Mouse (Mus musculus) c-Kit-positive CD71-positive TER-119-positive erythroid progenitor cells, embryonic 14.5 days (primary cell): Measurements from ENCODE around the gene Rps18.
"Not testable (repeated sequence)": the region's sequence is repeated elsewhere in the genome, so short reads cannot be mapped to it uniquely, and the experiment has no call there.

Source experiments
- DNase-seq: peaks from one replicate; pipeline ENCODE4 v3.0.0-alpha.2; 2013; ENCODE audit warnings: low spot score

The Rps18 gene

GRCm38 (mm10) chr17:33903911-33904651 lies 51.7 kb downstream of the Rps18 start:
- not testable (repeated sequence) for DNase-seq

DNA sequence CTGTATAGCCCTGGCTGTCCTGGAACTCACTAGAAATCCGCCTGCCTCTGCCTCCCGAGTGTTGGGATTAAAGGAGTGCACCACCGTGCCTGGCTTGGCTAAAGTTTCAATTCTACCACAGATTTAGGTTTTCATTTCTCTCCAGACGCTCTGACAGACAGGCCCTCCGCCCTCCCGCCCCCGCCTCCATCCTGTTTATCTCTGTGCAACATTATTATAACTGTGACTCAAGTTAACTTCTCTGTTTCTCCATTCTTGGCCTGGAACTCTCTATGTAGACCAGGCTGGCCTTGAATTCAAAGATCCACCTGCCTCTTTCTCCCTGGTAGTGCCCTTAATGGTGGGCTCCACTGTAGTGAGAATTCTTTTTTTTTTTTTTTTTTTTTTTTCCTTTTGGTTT lies 53.3 kb downstream of the Rps18 start:
- DNase-seq: peak; percentile 35

DNA sequence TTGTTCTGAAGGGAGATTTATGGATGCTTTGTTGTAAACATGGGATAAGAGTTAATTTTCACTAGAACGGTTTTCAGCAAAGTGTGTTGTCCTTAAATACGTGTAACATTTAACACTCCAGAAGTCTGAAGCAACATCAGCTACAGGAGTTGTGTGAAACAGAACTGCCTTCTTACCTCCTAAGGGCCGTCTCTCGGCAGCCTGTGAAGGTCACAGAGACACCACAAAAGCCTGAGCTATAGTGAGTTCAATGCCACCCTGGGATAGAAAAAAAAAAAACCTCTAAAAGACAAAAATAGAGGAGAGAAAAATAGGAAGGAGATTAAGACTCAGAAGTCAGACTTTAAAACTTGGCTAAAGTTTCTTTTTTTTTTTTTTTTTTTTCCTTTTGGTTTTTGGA lies 53.7 kb downstream of the Rps18 start:
- no peak for DNase-seq
